Comparison of ENCODE assay signal across 8 mouse cellular contexts in the genomic region with DNA sequence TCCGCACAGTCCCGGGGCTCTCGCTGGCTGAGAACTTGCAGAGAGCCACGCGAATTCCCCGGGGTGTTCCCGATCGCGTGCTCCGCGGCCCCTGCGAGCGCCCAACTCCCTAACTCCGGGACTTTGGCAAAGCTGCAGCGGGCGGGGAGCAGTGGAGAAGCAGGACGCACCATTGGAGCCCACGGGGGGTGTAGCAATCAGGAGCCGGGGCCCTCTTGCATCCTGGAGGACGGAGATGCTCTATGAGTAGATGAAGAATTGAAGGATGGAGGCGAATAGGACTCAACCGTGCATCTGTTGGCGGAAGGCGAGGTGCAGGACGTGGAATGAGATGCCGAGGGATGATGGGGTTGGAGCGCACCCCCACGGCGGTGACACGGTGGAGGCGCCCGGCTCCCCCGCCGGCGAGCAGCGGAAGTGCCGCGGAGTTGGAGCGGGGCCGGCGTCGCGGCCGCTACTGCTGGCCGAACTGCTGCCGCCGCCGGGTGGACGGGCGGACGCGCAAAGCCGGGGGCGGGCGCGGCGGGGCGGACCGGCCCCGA. TPM values are rescaled to one million over a fixed set of nuclear protein-coding genes. Genes with fewer than 3 reads are reported as not detected.
DNase-seq lines count a peak whose midpoint lies in the region; ATAC-seq lines count a peak whose summit lies in the region.

A gene (plus strand): TSS at position 425 of the 542 bp plus-strand sequence.

- H3K27me3 ChIP-seq in hindbrain, embryonic 13.5 days, result 0 out of 2 replicates have a peak, but pooled peaks cover 14% of the 10 kb centered on the region

- no peaks in the 10 kb centered on the region for H3K9me3 ChIP-seq in hindbrain, embryonic 13.5 days

- H3K27ac ChIP-seq in hindbrain, embryonic 13.5 days, result peak within 1 kb of the TSS; percentile 85

- H3K4me2 ChIP-seq in hindbrain, embryonic 13.5 days, result peak within 1 kb of the TSS; percentile 99

- peaks cover 47% of the 10 kb centered on the region for H3K4me1 ChIP-seq in hindbrain, embryonic 13.5 days (replicated peaks)

- peak; percentile 90 for ATAC-seq in hindbrain, embryonic 13.5 days (ENCODE audit: low FRiP score)

- H3K9ac ChIP-seq in hindbrain, embryonic 13.5 days, result peak within 1 kb of the TSS; percentile 77

- H3K36me3 ChIP-seq in hindbrain, embryonic 13.5 days, result no peaks in the 10 kb centered on the region

- WGBS in hindbrain, embryonic 13.5 days, result under 1% methylated on average over 45 of the region's 60 CpGs

- H3K4me3 ChIP-seq in hindbrain, embryonic 13.5 days, result peak within 1 kb of the TSS; percentile 65

- peak; percentile 91 for DNase-seq in R1 (ENCODE audit: low read depth, low spot score)
- DNase-seq in cerebellum, postnatal 25 days, result peak; percentile 86 to 91
- peak; percentile 76 to 80 for DNase-seq in frontal cortex, postnatal 25 days (ENCODE audit: low spot score in 2 of 2)
- DNase-seq in layer of hippocampus, postnatal 14 days (ENCODE audit: low spot score in 2 of 2), result peak; percentile 85 to 87
- DNase-seq in lung, postnatal 14 days, result peak; percentile 86
- DNase-seq in ovary, postnatal 36 days (ENCODE audit: low spot score), result peak; percentile 88
- DNase-seq in thymus, postnatal 14 days, result peak; percentile 86

RNA-seq across cellular contexts. Expression of the gene that starts here (rescaled TPM):
- polyA plus RNA-seq in hindbrain, embryonic 13.5 days (2015; fragmentation: Nextera tagmentation; extraction: Ambion mirVana), result 12.1 and 12.2 TPM in 2 replicates
- total RNA-seq in layer of hippocampus, postnatal 14 days (2021), result 1 to 10 TPM; 9.4 to 9.9 TPM

Comparison
In these comparisons a context has a peak if more than half of its experiments do, and no peak if none do; other contexts are left out.
1. Peak in every context shown above with its lines: DNase-seq, ATAC-seq, H3K4me3 ChIP-seq and H3K27ac ChIP-seq.